Mouse (Mus musculus): Measurements from ENCODE around the gene Mt3.
A peak's percentile ranks its signal among the peaks of the same experiment; 100 is the strongest.
"Not testable (repeated sequence)": the region's sequence is repeated elsewhere in the genome, so short reads cannot be mapped to it uniquely, and the experiment has no call there.

The Mt3 gene

DNA sequence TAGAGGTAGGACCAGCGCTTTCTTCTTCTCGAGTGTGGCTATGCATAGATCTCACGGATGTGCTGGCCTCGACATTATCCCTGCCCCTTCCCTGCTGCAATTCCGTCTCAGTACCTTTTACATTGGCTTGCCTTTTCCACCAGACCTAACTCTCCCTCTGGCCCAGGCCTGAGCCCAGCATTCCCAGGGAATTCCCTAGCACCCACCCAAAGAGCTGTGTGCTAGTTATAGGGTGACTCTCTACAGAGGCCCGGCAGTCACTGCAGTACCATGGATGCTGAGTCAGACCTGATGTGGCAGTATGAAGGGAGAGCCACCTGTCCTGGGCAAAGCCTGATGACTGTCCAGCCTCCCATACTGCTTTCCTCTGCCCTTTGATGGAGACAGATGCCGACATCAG is 1.0 kb downstream of the Mt3 start:
- DNase-seq, result no peak

DNA sequence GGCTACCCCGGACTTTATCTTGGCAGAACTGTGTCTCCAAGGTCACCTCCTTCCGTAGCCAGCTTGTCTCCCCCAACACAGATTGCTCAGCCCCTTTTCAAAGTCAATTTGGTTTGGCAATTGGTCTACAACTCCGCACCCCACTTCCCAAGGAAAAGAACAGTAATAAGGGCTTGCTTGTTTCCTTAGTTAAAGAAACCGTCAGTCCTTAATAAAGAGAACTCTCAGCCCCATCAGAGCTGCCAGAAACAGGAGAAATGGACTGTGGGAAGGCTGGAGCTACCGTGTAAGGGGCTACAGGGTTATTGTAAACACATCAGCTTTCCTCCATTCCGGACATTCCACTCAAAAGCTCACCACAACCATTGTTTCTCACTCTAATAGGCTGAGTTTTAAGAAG is 2.1 kb downstream of the Mt3 start:
- peak; percentile 39 for DNase-seq

DNA sequence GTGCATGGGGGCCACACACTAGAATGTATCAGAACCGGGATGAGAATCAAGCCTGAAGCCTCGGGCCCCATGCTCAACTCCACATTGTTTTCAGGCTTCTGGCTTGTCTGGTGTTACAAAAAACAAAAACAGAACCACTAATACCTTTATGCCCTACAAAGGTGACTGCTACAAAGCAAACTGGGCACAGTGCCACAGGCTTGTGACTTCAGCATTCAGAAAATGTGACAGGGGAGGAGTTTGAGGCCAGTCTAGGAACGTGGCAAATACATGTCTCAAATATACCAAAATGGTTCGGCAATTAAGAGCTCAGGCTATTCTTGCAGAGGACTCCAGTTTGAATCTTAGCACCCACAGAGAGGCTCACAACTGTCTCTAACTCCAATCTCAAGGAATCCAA is 3.7 kb downstream of the Mt3 start:
- DNase-seq, result no peak

DNA sequence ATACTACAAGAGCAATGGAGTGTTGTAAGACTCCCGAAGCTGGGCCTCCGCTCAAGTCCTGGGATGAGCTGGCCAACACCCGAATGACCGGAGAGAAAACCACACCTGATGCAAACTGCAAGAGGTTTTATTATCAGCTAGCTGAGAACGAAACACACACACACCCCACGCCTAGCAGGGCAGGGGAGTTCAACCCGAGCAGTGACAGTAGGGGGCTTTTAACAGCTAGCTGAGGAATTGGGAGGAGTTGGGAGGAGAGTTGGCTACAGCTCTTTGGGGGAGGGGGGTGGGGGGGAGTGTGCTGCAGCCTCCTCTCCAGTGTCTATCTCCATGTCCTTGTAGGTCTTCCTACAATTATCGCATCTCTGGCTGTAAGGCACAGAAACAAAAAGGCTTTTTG is 13.4 kb downstream of the Mt3 start:
- DNase-seq, result not testable (repeated sequence)

DNA sequence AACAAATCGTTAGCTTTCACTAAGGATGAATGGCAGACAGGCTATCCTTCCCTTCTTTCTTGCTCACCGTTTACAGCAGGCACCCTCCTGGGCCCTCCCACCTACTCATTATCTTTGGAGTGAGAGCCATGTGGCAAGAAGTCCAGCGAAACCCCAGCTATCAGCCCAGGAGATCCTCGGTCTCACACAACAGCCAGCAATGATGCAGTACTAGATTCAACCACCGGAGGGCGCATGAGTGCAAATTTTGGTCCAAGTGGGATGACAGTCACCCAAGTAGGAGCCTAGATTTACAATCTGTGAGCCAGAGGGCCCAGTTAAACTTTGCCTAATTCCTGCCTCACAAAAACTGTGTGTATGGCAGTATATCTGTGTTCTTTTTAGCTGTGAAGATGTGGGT is 14.8 kb downstream of the Mt3 start:
- DNase-seq, result peak; percentile 86

DNA sequence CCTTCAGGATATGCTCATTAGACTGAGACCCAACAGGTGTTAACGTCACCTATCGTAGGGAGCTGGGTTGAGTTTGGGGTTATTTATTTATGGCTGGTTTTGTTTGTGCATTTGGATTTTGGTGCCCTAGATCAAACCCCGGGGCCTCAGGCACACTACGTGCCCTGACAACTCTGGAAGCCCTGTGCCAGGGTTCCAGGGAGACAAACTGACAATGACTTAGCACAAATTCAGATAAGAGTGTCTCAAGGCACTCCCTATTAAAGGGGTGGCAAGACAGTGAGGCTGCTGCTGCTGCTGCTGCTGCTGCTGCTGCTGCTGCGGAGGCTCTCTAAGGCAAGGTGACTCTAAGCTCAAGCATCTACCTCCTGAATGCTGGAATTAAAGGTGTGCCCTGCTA is 17.1 kb downstream of the Mt3 start:
- no peak for DNase-seq

DNA sequence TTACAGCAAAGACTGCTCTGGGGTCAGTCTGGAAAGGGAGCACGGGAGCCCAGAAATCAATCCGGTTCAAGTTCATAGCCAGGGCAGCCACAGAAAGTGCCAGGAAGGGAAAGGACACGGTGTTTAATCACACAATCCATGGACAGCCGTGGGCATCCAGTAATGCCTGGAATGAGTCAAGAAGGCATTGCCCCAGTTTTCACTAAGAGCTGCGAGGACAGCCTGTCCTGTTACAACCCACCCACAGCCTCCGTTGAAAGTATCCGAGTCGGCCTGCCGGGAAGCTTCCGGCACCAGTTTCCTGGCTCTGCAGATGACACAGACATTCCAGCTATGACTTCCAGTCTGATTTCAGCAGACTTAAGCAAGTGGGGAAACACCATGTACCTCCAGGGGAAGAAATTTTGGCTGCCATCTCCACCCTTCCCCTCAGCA is 18.9 kb downstream of the Mt3 start:
- DNase-seq, result no peak

DNA sequence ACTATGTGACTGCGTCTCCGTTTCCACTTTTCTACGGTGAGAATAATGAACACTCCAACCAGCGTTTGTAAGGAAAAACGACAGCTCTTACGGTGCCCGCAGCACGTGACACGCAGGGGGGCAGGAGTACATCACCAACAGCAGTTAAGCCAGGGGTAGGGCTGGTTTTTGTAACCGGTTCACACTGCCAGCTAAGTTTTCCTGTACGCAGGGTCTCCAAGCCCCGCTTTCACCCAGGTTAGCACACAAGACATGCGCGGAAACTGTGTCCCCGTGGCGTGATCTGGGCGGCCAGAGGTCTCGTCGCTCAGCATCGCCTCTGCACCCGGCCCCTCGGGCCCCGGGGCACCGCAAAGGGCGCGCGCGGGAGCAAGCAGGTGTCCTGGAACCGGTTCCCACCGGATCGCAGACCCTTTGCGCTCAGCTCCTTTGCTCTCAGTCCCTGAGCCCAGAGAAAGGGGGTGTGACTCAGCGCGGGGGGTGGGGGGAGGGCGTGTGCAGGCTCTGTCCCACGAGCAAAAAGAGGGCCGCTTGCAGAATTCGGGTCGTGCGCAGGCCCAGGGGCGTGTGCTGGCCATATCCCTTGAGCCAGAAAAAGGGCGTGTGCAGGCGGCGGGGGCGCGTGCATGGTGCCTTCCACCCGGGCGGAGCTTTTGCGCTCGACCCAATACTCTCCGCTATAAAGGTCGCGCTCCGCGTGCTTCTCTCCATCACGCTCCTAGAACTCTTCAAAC is 19.8 kb downstream of the Mt3 start, which contains the start of gene Mt2:
Mt2 (plus strand) TSS at position 590 of the 734 bp plus-strand sequence.
- DNase-seq, result peak; percentile 80

DNA sequence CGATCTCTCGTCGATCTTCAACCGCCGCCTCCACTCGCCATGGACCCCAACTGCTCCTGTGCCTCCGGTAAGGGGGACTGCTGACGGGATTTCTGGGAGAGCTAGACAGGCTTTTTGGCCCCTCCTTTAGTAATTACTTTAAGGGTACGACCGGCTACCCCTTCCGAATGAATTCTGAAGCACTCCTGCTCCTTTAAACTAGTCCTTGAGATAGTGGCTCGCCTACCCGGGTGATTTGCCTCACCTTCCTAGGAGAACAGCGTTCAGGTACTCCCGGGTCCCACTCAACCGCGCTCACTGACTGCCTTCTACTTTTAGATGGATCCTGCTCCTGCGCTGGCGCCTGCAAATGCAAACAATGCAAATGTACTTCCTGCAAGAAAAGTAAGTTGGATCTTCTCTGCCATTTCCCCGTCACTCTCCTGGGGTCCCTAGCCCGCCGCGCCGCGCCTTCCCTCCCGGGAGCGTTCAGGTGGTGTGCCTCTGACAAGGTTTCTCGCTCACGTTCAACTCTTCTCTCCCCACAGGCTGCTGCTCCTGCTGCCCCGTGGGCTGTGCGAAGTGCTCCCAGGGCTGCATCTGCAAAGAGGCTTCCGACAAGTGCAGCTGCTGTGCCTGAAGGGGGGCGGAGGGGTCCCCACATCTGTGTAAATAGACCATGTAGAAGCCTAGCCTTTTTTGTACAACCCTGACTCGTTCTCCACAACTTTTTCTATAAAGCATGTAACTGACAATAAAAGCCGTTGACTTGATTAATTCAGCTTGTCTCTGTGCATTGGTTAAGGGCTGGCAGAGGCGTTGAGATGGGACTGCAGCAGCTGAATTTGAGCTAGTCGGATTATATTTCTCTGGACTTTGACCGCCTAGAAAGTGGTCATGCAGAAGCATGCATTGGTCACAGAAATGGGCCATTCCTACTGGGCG is 20.7 kb downstream of the Mt3 start:
- no peak for DNase-seq

DNA sequence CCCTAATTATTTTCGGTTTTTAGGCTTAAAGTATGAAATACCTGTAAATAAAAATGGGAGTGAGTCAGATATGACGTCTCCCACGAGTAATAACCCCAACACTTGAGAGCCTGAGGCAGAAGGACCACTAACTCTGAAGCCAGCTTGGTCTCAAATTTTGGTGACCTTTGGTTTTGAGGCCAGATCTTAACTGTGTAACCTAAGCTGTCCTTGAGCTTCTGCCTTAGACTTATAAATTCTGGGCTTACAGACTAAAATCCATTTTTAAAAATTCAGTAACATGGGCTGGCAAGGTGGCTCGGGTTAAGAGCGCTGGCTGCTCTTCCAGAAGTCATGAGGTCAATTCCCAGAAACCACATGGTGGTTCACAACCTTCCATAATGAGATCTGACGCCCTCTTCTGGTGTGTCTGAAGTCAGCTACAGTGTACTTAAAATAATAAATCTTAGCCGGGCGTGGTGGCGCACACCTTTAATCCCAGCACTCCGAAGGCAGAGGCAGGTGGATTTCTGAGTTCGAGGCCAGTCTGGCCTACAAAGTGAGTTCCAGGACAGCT is 21.5 kb downstream of the Mt3 start:
- DNase-seq, result no peak

DNA sequence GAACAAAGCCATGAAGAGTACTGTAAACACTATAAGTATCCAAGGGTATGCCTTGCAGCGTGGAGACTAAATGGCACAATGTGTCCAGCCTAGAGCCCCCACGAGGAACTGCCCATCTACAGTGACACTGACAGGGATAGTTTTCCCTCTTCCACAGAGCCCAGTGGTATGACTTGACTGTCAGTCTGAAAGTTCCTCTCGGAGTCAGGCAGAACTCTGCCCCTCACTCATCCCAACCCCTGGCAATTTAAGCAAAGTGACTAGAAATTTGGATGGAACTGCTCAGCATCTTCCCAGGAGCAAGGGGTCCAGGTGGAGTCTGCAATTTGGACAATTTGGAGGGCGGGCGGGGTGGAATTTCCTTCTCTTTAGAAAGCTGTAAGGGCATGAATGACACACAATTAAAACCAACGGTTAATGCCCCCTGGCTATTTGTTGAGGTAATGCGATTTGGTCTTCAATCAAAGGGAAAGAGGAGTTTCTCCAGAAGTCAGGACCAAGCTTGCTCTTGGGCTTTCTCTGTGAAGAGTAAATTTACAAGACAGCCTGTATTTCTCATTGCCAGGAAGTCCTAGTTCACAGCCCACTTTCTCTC is 22.3 kb downstream of the Mt3 start:
- DNase-seq, result no peak

DNA sequence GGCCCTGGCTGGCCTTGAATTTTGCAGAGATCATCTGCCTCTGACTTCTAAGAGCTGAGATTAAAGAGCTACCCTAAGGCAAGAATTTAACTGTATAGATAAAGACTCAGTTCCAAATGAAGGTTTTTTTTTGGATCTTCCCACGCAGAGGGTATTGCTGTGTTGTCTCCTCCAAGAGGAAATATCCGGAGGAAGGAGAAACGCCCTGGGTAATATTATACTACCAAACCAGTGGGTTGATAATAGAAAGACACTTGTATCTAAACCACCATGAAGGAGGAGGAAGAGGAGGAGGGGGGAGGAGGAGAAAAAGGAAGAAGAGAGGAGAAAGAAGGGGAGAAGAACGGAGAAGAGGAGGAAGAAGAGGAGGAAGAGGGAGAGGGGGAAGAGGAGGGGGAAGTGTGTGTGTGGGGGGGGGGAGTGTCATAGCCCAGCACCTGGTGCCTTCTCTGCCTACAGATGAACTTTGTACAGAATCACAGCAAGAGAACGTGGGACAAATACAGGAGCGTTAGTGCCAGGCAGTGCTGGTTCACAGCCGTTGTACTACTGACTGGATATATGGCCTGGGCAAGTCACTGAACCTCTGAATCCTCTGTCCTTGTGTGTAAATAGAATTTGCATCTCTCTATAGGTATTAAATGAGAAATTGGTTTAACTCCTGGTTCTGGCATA is 25.4 kb downstream of the Mt3 start:
- no peak for DNase-seq

DNA sequence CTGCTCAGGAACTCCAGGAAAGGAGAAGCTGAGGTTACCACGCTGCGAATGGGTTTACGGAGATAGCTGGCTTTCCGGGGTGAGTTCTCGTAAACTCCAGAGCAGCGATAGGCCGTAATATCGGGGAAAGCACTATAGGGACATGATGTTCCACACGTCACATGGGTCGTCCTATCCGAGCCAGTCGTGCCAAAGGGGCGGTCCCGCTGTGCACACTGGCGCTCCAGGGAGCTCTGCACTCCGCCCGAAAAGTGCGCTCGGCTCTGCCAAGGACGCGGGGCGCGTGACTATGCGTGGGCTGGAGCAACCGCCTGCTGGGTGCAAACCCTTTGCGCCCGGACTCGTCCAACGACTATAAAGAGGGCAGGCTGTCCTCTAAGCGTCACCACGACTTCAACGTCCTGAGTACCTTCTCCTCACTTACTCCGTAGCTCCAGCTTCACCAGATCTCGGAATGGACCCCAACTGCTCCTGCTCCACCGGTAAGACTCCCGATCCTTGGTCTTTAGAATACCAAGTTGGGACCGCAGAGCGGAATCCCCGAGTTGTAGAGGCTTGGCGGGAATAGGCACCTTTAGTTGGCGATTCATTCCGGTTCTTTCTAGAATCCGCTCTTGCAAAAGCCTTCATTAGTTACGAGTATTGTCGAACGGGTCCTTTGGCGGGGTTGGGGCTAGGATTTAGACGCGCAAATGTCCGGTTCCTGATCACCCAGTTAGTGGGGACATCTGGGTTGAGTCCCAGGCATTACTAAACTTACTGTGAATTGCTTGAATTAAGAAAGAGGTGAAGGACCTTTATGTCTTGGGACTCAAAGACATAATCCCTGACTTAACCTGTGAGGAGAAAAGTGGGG is 26.7 kb downstream of the Mt3 start, which contains the start of gene Mt1:
Mt1 (plus strand) TSS at position 226 of the 856 bp plus-strand sequence.
- DNase-seq, result peak; percentile 96

DNA sequence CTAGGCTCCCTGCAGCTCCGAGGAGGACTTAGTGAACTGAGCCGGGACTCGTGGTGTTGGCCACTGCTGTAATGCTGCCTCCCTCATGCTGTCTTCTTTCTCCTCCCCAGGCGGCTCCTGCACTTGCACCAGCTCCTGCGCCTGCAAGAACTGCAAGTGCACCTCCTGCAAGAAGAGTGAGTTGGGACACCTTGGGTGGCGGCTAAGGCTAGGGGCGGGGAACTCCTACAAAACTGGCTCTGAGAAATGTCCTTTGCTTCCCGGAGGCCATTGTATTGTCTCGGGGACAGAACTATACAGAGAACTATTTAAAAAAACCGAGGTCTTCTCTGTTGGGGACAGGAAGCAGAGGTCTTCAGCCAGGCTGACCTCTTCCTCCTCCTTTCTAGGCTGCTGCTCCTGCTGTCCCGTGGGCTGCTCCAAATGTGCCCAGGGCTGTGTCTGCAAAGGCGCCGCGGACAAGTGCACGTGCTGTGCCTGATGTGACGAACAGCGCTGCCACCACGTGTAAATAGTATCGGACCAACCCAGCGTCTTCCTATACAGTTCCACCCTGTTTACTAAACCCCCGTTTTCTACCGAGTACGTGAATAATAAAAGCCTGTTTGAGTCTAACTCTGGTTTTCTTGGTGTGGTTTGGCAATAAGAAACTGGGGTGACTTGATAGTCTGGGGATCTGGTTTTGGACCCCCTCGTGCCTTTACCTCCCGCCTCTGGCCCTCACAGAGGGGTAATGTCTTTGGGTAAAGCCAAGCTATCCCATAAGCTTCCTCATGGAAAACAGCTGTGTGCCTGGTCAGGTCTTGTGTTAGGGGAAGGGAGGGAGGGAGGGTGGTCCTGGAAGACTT is 27.5 kb downstream of the Mt3 start:
- DNase-seq, result no peak

DNA sequence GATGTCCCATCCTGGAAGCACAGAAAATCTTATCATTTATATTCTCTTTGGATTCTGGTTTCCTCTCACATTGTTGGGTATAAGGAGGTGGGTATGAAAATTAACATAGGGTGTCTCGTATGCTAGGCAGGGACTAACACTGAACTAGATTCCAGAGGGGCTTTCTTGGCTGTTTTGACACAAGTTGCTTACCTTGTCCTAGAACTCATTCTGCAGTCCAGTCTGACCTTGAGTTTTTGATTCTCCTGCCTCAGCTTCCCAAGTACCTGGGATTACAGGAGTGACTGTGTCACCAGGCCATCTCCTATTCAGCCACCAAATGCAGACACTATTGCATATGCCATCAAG is 28.1 kb downstream of the Mt3 start:
- no peak for DNase-seq

DNA sequence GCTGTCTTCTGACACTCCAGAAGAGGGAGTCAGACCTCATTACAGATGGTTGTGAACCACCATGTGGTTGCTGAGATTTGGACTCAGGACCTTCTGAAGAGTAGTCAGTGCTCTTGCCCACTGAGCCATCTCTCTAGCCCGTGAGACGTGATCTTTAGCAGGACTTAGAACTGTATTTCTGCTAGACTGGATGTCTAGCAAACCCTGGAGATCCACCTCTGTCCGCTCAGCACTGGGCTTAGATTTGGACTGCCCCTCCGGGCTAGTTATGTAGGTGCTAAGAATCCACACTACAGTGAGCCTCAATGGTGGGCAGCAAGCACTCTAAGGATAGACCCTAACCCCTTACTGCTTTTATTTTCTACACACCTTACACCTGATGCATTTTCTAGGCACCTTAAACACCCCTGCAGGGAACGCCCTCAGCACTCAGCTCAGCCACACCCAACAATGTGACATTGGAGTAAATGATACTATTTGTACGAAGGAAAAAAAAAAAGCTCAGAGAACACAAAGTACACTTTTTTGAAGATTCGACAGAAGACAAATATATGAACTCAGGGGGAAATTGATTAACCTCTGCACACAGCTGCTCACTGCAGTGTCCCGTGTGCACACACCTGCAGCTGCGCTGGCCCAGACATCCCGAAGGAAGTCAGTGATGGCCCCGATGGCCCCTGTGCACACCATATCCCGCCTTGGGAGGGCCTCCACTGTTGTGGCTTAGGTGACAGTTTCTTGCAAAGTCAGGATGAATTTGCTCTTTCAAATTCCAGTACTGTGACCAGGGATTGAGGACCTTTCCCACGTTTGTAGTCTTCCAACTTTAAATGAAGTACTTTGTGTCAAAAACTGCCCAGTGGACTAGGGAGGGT is 29.9 kb downstream of the Mt3 start:
- no peak for DNase-seq

DNA sequence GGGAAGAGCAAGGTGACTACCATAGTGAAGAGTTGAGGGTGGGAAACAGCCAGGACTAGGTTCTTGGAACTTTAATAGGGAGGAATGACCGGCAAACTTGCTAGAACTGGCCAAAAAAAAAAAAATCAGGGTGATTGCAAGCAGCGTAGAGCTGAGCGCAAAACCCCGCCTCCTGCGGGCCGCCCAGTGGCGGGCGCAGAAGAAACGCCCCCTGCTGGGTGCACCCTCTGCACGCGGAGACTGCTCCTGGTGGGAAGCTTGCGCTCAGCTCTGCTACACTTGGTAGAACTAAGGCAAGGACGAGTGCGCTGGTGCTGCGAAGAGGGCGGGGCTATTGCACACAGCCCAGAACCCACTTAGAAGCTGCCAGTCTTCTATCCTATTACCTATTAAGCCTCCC is 30.7 kb downstream of the Mt3 start:
- peak; percentile 77 for DNase-seq

DNA sequence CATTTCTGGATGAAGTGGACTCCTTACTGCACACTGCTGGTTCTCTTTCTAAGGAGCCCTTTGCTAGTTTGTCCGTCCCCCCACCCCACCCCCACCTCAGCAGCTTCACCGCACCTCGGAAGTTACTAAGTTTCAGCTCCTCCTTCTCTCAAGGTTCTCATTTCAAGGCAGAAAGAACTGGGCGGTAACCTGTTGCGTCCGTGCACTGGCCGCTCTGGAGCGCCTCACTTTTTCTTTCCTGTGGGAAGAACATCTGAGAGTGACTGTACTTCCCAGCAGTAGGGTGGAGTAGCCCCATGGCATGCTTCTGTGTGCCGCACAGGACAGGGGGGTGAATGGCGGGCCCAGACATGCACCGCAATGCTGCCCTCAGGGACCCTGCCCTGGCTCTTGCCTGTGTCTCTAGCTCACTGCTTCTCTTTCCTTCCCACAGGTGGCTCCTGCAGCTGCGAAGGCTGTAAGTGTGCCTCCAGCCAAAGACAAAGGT is 32.0 kb downstream of the Mt3 start:
- DNase-seq, result no peak

DNA sequence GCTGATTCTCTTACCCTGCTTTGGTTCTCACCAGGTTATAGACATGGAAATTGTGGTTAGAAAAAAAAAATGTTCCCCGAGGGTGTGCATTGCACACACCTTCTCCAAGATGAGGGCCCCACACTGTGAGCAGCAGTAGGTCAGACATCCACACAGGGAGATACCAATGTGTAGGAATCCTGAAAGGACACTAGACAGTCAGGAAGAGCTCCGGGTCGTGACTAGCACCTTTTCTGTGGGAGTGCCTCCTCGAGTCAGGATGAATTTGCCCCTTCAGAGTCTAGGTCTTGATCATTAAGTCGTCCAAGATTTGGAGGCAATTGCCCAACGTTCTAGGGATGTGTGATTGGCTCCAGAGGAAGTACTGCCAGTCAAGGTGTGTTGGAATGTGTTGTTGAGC is 33.4 kb downstream of the Mt3 start:
- no peak for DNase-seq

DNA sequence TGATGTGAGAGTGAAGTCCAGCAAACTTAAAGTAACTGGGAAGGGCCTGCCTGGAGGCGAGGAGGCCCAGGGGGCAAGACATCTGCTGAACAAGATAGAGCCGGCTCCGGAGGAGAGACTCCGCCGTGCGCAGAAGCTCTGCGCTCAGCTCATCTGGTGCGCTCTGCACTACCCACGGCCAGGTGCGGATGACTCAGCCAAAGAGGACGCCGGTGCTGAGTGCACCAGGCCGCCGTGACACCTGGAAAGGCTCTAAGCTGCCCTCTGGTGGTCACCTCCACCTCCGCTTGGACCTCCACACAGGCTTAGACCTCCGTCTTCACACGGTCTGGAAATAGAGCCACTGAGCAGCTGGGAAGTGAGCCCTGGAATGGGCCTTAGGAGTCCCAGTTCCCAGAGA is 34.1 kb downstream of the Mt3 start:
- DNase-seq, result no peak

Measured in layer of hippocampus, adult 9-11 months (tissue).